Mouse (Mus musculus): ENCODE measurements at regions not wholly inside any gene's neighbourhood (a gene's known extent, or its start where the extent isn't known, plus 50 kb on each side); places are given as distances from the start of the nearest gene placed in this dataset.

GRCm38 (mm10) chr7:136377742-136378141 is 516.7 kb upstream of the Mgmt start:
- intact Hi-C loops (cut with DNase I): no loop called here
- peak; percentile 62 for DNase-seq (ENCODE audit: low spot score)

GRCm38 (mm10) chr7:136378321-136378720 is 516.1 kb upstream of the Mgmt start:
- intact Hi-C loops (cut with DNase I): no loop called here
- DNase-seq (ENCODE audit: low spot score): no peak

DNA sequence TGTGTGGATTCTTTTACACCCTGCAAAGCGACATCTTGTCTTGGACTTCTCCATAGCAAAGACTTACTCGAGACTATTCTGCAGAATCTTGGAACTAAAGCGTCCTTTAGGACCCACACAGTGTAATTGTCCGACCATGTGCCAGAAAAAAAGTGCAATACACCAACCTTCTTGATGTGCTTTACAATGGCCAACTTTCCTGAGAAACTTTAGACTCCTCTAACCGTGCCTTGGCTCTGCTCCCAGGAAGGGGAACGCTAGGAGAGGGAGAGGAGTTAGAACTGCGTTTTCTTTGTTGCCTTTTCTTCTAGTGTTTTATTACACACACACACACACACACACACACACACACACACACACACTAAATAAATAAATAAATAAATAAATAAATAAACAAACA is 515.1 kb upstream of the Mgmt start:
- intact Hi-C loops (cut with DNase I): no loop called here
- DNase-seq (ENCODE audit: low spot score): no peak

- no peak for DNase-seq (ENCODE audit: low spot score)
- intact Hi-C loops (cut with DNase I): no loop called here
Measured at GRCm38 (mm10) chr7:136379741-136380140, 514.7 kb upstream of the Mgmt start.

DNA sequence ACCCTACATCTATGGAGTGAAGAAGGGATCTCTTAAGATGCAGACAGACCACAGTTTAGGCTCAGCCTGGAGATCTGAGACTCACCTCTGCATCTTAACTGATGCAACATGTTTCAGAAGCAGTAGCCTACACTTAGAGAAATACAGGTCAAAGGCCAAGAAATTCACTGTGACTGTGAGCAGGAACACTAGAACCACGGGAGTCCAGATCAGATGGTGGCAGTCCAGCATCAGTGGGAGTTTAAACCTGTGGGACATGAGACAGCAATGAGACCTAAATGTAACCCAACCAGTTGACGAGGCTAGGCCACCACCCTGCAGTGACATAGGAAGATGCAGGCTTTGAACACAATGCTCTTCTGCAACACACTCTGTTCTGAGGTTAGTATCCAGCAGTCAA is 511.1 kb upstream of the Mgmt start:
- no peak for DNase-seq (ENCODE audit: low spot score)
- intact Hi-C loops (cut with DNase I): no loop called here

- no peak for DNase-seq (ENCODE audit: low spot score)
- intact Hi-C loops (cut with DNase I): no loop called here
Measured at GRCm38 (mm10) chr7:136387736-136388135, 506.7 kb upstream of the Mgmt start.

DNA sequence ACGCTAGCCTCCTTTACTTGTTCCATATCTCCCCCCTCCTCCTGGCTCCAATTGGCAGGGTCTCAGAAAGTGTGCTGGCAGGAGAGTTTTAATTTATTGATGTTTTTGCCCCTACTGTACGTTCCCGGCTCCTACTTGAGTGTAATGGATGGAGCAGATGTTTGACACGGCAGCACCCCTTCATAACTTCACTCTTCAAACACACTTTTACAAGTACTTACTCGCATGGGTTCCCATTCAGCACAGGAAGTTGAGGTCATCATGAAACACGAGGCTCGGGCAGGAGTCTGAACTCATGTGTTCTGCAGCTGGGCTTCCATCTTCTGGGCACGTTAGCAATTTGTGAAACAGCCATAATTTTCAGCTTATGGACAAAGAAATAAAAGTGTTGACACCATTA is 504.3 kb upstream of the Mgmt start:
- DNase-seq (ENCODE audit: low spot score): no peak
- intact Hi-C loops (cut with DNase I): no loop called here

DNA sequence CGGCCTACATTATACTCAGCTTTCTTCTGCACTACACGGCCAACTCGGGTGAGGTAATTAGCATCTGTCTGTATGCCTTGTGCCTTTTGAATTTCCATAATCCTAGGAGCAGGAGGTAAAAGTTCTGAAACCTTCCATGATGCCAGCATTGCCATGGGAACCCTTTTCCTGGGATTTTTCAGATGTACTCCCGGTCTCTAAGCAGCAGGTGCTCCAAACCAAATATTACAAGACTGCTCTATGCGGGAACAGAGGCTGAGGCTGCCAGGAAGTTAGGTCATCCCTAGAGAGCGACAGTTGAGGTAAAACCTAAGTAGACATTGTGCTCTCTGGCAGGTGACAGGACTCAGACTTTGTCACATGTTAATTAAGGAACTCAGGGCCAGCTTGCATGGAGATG is 501.0 kb upstream of the Mgmt start:
- intact Hi-C loops (cut with DNase I): no loop called here
- no peak for DNase-seq (ENCODE audit: low spot score)

- DNase-seq (ENCODE audit: low spot score): no peak
- intact Hi-C loops (cut with DNase I): no loop called here
Measured at GRCm38 (mm10) chr7:136395838-136396237, 498.6 kb upstream of the Mgmt start.

DNA sequence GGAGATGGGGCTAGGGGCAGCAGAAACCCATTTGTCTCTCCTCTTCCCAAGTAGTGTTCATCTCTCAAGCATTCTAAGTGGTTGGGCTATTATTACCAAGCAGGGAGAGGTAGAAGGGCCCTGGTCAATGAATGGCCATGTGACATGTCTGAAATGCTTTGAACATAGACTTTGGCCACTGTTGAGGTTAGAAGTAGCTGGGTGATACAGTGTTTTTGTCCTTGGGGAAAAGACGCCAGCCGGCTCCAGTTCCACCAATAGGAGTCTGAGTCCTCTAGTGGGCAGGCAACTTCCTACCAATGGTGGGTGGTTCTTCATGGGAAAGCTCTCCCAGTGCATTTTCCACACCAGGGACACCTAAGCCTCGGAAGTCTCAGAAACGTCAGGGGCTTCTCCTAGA is 497.3 kb upstream of the Mgmt start:
- no peak for DNase-seq (ENCODE audit: low spot score)
- intact Hi-C loops (cut with DNase I): no loop called here

DNA sequence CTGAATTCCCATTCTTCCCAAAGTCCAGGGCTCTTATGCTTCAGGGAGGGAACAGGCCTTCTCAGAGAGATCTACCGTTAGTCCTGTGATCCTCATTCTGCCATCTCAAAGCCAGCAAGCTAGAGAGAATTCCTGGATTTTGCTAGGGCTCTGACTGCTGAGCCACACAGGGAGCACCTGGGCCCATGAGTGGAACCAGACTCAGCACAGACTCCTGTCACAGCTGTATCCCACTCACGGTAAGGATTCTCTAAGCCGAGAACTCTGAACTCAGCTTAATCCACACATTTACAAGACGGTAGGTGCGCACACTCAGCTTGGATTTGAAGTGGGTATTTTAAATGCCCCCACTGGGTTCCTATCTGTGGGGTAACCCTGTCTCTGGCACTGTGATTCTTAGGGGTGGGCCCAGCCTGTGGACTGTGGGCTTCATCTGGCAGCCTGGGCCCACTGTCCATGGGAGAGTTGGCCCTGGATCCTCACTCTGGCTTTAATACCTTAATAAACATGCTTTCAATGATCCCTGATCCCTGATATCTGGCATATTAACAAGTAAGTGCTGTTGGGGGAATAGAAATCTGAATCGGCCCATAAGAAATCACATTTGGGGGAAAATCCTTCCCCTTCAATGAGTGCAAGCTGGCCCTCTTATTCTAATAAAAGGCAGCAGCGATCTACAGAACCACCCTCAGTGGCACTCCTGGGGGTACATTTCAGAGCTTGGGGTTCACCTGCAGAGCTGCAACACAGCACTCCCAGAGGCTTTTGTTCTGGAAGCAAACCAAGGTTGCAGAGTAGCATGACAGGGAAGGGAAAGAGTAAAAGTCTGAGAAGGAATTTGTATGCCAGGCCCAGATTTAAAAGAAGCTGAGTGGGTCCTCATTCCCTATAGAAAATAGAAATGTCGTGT is 491.5 kb upstream of the Mgmt start:
- no peak for DNase-seq (ENCODE audit: low spot score)
- intact Hi-C loops (cut with DNase I): no loop called here

- no peak for DNase-seq (ENCODE audit: low spot score)
- intact Hi-C loops (cut with DNase I): no loop called here
Measured at GRCm38 (mm10) chr7:136405391-136405790, 489.0 kb upstream of the Mgmt start.

- intact Hi-C loops (cut with DNase I): no loop called here
- DNase-seq (ENCODE audit: low spot score): peak; percentile 22
Measured at GRCm38 (mm10) chr7:136406258-136407100, 487.9 kb upstream of the Mgmt start.

DNA sequence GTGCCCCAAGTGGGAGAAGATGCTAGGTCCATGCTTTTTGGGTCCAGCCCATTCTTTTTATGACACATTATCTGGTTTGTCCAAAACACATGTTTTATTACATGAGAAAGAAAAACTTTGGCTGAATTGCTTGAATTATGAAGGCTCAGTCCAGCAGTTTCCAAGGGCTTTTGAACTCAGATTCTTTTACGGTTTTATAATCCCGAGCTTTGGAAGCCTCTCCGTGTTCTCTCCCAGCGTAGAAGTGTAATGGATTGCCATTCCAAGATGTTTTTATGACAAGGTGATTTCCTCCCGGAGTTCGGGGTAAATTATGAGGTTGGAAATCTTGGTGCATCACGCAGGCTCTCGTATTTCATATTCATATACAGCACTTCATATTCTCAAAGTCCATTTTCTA is 479.6 kb upstream of the Mgmt start:
- intact Hi-C loops (cut with DNase I): no loop called here

GRCm38 (mm10) chr7:136417327-136417726 is 477.1 kb upstream of the Mgmt start:
- no peak for DNase-seq (ENCODE audit: low spot score)
- intact Hi-C loops (cut with DNase I): no loop called here

More for the DNA sequence above, 479.6 kb upstream of the Mgmt start:
- DNase-seq (ENCODE audit: low spot score): no peak

GRCm38 (mm10) chr7:136423846-136424531 is 470.4 kb upstream of the Mgmt start:
- intact Hi-C loops (cut with DNase I): no loop called here
- DNase-seq (ENCODE audit: low spot score): no peak

DNA sequence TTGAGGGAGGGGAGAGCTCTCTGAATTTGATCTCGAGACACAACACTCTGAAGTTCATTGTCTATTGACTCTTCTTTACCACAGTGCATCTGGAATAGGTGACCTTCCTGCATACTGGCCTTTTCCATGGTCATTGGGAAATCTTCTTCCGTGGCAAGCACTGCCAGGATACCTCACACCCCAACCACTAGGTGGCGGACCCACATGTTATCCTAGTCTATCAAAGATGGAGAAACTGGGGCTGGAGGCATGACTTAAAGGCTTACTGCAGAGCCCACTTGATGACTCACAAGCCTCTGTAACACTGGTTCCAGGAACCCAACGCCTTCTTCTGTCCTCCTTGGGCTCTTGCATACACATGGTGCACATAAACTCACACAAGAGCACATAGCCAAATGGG is 467.2 kb upstream of the Mgmt start:
- intact Hi-C loops (cut with DNase I): no loop called here
- DNase-seq (ENCODE audit: low spot score): no peak

DNA sequence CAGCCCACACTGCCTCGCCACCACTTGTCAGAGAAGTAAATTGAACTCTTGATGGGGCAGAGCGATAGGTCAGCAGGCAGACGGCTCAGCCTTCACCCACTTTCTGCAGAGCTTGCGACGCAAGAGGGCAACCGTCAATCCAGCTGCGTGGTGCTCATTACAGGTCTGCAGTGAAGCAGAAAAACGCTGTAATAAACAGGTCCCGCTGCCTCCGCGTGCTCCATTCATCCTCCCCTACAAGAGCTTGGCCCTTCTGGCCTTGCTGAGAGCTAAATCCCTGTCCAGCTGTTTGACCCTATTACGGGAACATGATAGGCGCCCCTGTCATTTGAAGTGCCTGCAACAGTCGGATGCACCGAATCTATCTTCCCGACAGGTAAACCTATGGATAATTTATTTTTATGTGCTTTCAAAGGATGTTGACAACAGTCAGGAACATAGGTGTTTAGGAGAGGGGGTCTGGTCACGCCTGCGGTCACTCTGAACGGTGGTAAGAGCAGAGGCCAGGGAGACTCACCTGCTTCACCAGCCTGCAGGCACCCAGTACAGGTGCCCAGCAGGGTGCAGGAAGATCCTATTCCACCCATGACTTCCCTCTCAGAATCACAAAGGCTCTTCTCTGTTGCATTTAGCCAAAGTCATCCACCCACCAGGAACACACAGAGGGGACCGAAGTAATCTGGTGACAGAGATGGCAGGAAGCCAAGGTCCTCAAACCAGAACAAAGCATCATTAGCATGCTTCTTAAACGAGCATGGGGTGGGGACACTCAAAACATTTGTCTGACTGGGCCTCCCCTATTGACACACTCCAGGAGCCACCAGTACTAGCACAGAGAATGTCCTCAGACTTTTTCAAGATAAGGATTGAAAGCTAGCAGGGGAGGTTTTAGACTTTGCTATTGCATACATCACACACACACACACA is 464.1 kb upstream of the Mgmt start:
- DNase-seq (ENCODE audit: low spot score): no peak
- intact Hi-C loops (cut with DNase I): no loop called here

DNA sequence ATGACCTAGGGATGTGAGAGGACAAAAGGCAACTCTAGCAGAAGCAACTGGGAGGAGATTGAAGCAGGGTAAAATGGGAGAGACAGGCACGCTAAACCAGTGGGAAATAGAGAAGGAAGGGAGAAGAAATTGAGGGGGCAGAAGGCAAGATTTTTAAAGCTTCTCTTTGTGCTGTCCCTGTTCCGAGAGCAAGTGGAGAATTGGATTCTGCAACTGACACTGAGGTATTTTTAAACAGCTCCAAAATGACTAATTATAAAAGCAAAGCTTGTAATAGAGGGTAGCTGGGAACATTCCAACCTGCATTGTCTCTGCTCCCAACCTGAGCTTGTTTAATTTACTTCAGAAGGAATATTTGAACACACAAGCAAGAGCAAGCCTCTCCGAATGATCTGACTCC is 460.7 kb upstream of the Mgmt start:
- intact Hi-C loops (cut with DNase I): no loop called here
- DNase-seq (ENCODE audit: low spot score): no peak

GRCm38 (mm10) chr7:136434510-136434909 is 459.9 kb upstream of the Mgmt start:
- intact Hi-C loops (cut with DNase I): no loop called here
- no peak for DNase-seq (ENCODE audit: low spot score)
